Mouse (Mus musculus) lung, adult 2 months (tissue): Measurements from ENCODE around the gene Nfe2l1. TPM values are rescaled to one million over a fixed set of nuclear protein-coding genes. Genes with fewer than 3 reads are reported as not detected.
A peak's percentile ranks its signal among the peaks of the same experiment; 100 is the strongest.

Experiments used
- DNase-seq: peaks from one replicate; pipeline ENCODE4 v3.0.0; 2022
- H3K4me1 ChIP-seq: fragments of 200-500 bp; 2 replicates; pipeline ENCODE4 v1.6.1; 2011; ENCODE audit warnings: low read length; ENCODE audit not compliant: control insufficient read depth, insufficient read depth
- H3K4me3 ChIP-seq: fragments of 200-500 bp; replicated peaks from 2 replicates; pipeline ENCODE3; 2011; ENCODE audit warnings: low read depth, mild to moderate bottlenecking, control low read depth, low read length; ENCODE audit errors: extremely low read depth
- CTCF ChIP-seq: fragments of 200-500 bp; IDR thresholded peaks from 2 replicates; pipeline ENCODE4 v1.5.1; 2011; ENCODE audit warnings: mild to moderate bottlenecking, low read length, control low read depth; ENCODE audit not compliant: insufficient read depth
- POLR2A ChIP-seq: fragments of 200-500 bp; IDR thresholded peaks from 2 replicates; pipeline ENCODE4 v1.6.1; 2011; ENCODE audit warnings: low read depth, mild to moderate bottlenecking, control low read depth, low read length, borderline replicate concordance; ENCODE audit errors: extremely low read depth
- WGBS: fragments of 180-500 bp; shearing (Covaris S2); methylation state at CpG from one replicate; pipeline ENCODE4 v1.1.7; 2018; 5-methylcytosine and 5-hydroxymethylcytosine counted together
- polyA plus RNA-seq: library from polyadenylated mRNA; depleted of rRNA; stranded (reverse); fragments of >200 nt; gene quantifications from 2 replicates; pipeline ENCODE4 v1.2.3, GENCODE M21; 2012

The Nfe2l1 gene
- polyA plus RNA-seq, 1 experiment = 264 TPM

GRCm38 (mm10) chr11:96834127-96834526 lies 4.4 kb upstream of the Nfe2l1 start:
- TF ChIP-seq CTCF (no peak), POLR2A (no peak)
- Histone ChIP-seq H3K4me3 (no peak overlapping the region), H3K4me1 (peaks cover 2% of the 10 kb centered on the region; the same call in 1 of the 2 replicates)
- WGBS = 94% methylated on average over 1 of the region's 1 CpGs
- DNase-seq = no peak

GRCm38 (mm10) chr11:96832973-96833372 lies 3.2 kb upstream of the Nfe2l1 start:
- DNase-seq = no peak
- H3K4me1 ChIP-seq = peaks cover 5% of the 10 kb centered on the region
- 52% methylated on average over 2 of the region's 2 CpGs for WGBS
- H3K4me3 ChIP-seq = no peak overlapping the region
- TF ChIP-seq CTCF (no peak), POLR2A (no peak)

GRCm38 (mm10) chr11:96832541-96832940 lies 2.8 kb upstream of the Nfe2l1 start:
- no peak for DNase-seq
- WGBS = 92% methylated on average over 3 of the region's 3 CpGs
- Histone ChIP-seq H3K4me3 (no peak overlapping the region), H3K4me1 (peaks cover 10% of the 10 kb centered on the region)
- TF ChIP-seq POLR2A (no peak), CTCF (no peak)

- WGBS = 66% methylated on average over 4 of the region's 4 CpGs
Observed at GRCm38 (mm10) chr11:96831516-96831915, 1.7 kb upstream of the Nfe2l1 start.

GRCm38 (mm10) chr11:96830539-96831216 lies 910 bp upstream of the Nfe2l1 start:
- 19% methylated on average over 13 of the region's 13 CpGs for WGBS
- TF ChIP-seq CTCF (no peak), POLR2A (0 out of 2 replicates have a peak, but pooled peaks have one; percentile 43)
- H3K4me1 ChIP-seq = peaks cover 20% of the 10 kb centered on the region
- H3K4me3 ChIP-seq = peak overlapping the region; percentile 96
- no peak for DNase-seq

More at GRCm38 (mm10) chr11:96831516-96831915, 1.7 kb upstream of the Nfe2l1 start:
- Histone ChIP-seq H3K4me1 (peaks cover 14% of the 10 kb centered on the region), H3K4me3 (no peak overlapping the region)
- no peak for TF ChIP-seq POLR2A
- TF ChIP-seq CTCF = no peak
- no peak for DNase-seq

GRCm38 (mm10) chr11:96829403-96829812 lies 360 bp downstream of the Nfe2l1 start:
- DNase-seq = peak; percentile 86
- 0 out of 2 replicates have a peak, but pooled peaks have one; percentile 2 for TF ChIP-seq CTCF
- TF ChIP-seq POLR2A = peak; percentile 98; the same call in 1 of the 2 replicates
- peak overlapping the region; percentile 90 for H3K4me3 ChIP-seq
- H3K4me1 ChIP-seq = peaks cover 31% of the 10 kb centered on the region
- WGBS = under 1% methylated on average over 32 of the region's 33 CpGs

- 4% methylated on average over 10 of the region's 10 CpGs for WGBS
- peak overlapping the region; percentile 90 for H3K4me3 ChIP-seq
- TF ChIP-seq POLR2A (no peak), CTCF (no peak)
- DNase-seq = no peak
- peaks cover 33% of the 10 kb centered on the region for H3K4me1 ChIP-seq
Observed at GRCm38 (mm10) chr11:96828881-96829280, 887 bp downstream of the Nfe2l1 start.

GRCm38 (mm10) chr11:96827917-96828316 lies 1.9 kb downstream of the Nfe2l1 start:
- 41% methylated on average over 9 of the region's 9 CpGs for WGBS
- H3K4me3 ChIP-seq = no peak overlapping the region
- peaks cover 35% of the 10 kb centered on the region for H3K4me1 ChIP-seq
- DNase-seq = no peak
- TF ChIP-seq CTCF (no peak), POLR2A (no peak)

GRCm38 (mm10) chr11:96827062-96827581 lies 2.6 kb downstream of the Nfe2l1 start:
- no peak for DNase-seq
- TF ChIP-seq CTCF (no peak), POLR2A (no peak)
- H3K4me3 ChIP-seq = no peak overlapping the region
- 45% methylated on average over 12 of the region's 12 CpGs for WGBS
- H3K4me1 ChIP-seq = peaks cover 40% of the 10 kb centered on the region

- peaks cover 40% of the 10 kb centered on the region for H3K4me1 ChIP-seq
- no peak for DNase-seq
- no peak overlapping the region for H3K4me3 ChIP-seq
- 59% methylated on average over 2 of the region's 2 CpGs for WGBS
- TF ChIP-seq CTCF (no peak), POLR2A (no peak)
Observed at GRCm38 (mm10) chr11:96826481-96826880, 3.3 kb downstream of the Nfe2l1 start.
